Mouse (Mus musculus) testis, adult 2 months (tissue): ENCODE results near the gene Acot4. TPM values are rescaled to one million over a fixed set of nuclear protein-coding genes. Genes with fewer than 3 reads are reported as not detected.

Experiments used
- H3K27ac ChIP-seq: fragments of 200-500 bp; 2 replicates; pipeline ENCODE4 v1.5.1; 2012; ENCODE audit warnings: low read depth, low read length; ENCODE audit not compliant: control insufficient read depth, insufficient read depth
- H3K27me3 ChIP-seq: fragments of 200-500 bp; 2 replicates; pipeline ENCODE4 v1.6.1; 2012; ENCODE audit warnings: mild to moderate bottlenecking, low read length, moderate library complexity; ENCODE audit not compliant: control insufficient read depth, insufficient read depth
- H3K36me3 ChIP-seq: fragments of 200-500 bp; 2 replicates; pipeline ENCODE4 v1.6.1; 2012; ENCODE audit warnings: mild to moderate bottlenecking, low read length; ENCODE audit not compliant: control insufficient read depth, insufficient read depth
- H3K4me1 ChIP-seq: fragments of 200-500 bp; 2 replicates; pipeline ENCODE4 v1.6.1; 2012; ENCODE audit warnings: low read length; ENCODE audit not compliant: control insufficient read depth, insufficient read depth
- H3K4me3 ChIP-seq: fragments of 200-500 bp; 2 replicates; pipeline ENCODE4 v1.5.1; 2012; ENCODE audit warnings: low read depth, mild to moderate bottlenecking, low read length, moderate library complexity, mixed read lengths; ENCODE audit not compliant: control insufficient read depth
- CTCF ChIP-seq: fragments of 200-500 bp; IDR thresholded peaks from 2 replicates; pipeline ENCODE4 v1.5.1; 2012; ENCODE audit warnings: low read depth, mild to moderate bottlenecking, inconsistent platforms, low read length, moderate library complexity; ENCODE audit not compliant: control insufficient read depth, insufficient read depth, insufficient replicate concordance
- POLR2A ChIP-seq: fragments of 200-500 bp; IDR thresholded peaks from 2 replicates; pipeline ENCODE4 v1.6.1; 2012; ENCODE audit warnings: low read depth, mild to moderate bottlenecking, inconsistent platforms, low read length, moderate library complexity; ENCODE audit not compliant: control insufficient read depth
- polyA plus RNA-seq: library from polyadenylated mRNA; depleted of rRNA; stranded (reverse); fragments of >200 nt; gene quantifications from 2 replicates; pipeline ENCODE4 v1.2.3, GENCODE M21; 2012

The Acot4 gene
- polyA plus RNA-seq, 1 experiment, result 0.11 TPM

GRCm38 (mm10) chr12:84053679-84054391 lies 15.7 kb downstream of the Acot4 start:
- TF ChIP-seq POLR2A, result no peak
- no peak for TF ChIP-seq CTCF
- Histone ChIP-seq H3K27me3 (no peaks in the 10 kb centered on the region), H3K4me1 (peaks cover 4% of the 10 kb centered on the region), H3K4me3 (peak overlapping the region; percentile 18), H3K27ac (no peak overlapping the region), H3K36me3 (no peaks in the 10 kb centered on the region)

GRCm38 (mm10) chr12:84060946-84061345 lies 22.8 kb downstream of the Acot4 start:
- Histone ChIP-seq H3K27me3 (no peaks in the 10 kb centered on the region), H3K4me3 (no peak overlapping the region), H3K27ac (no peak overlapping the region), H3K36me3 (no peaks in the 10 kb centered on the region), H3K4me1 (peaks cover 6% of the 10 kb centered on the region; the same call in 1 of the 2 replicates)
- no peak for TF ChIP-seq CTCF
- TF ChIP-seq POLR2A, result no peak

DNA sequence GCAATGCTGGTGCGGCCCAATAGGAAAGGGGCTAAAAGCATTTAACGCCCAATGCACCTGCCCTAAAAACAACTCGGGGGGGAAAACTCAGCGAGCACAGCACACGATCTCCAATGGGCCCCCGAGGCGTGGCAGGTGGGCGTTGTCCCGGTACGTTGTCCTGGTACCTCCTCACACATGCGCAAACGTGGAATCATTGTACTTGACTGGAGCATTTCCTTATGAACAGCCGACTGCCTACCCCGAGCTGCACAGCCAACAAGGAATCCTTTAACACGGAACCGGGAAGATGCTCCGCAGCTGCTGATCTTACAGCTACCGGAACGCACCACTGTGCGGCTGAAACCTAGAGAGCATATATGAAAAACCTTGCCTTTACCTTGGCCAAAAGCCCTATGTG lies 24.2 kb downstream of the Acot4 start:
- H3K27ac ChIP-seq, result no peak overlapping the region
- no peaks in the 10 kb centered on the region for H3K27me3 ChIP-seq
- H3K4me1 ChIP-seq, result peaks cover 6% of the 10 kb centered on the region; the same call in 1 of the 2 replicates
- TF ChIP-seq POLR2A (no peak), CTCF (no peak)
- no peaks in the 10 kb centered on the region for H3K36me3 ChIP-seq
- peak overlapping the region; percentile 31 for H3K4me3 ChIP-seq

- peaks cover 6% of the 10 kb centered on the region; the same call in 1 of the 2 replicates for H3K4me1 ChIP-seq
Measured at GRCm38 (mm10) chr12:84063228-84063627, 25.0 kb downstream of the Acot4 start.

DNA sequence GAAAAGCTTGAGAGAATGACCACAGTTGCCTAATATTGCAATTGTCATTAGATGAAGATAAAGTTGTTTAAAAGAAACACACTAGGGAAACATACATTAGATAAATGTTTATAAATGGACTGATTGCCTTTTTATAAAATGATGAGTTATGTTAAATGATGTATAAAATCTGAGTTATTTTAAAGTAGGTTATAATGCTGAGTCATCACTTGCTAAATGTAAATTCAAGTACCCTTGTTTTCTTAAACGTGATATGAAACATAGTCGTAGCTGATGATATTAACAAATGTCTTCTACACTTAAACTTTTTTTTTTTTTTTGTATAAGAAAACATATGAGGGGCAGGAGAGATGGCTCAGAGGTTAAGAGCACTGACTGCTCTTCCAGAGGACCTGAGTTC lies 25.7 kb downstream of the Acot4 start:
- H3K4me3 ChIP-seq, result no peak overlapping the region
- no peaks in the 10 kb centered on the region for H3K27me3 ChIP-seq
- H3K36me3 ChIP-seq, result no peaks in the 10 kb centered on the region
- no peak overlapping the region for H3K27ac ChIP-seq
- TF ChIP-seq POLR2A, result no peak
- no peak for TF ChIP-seq CTCF
- peaks cover 6% of the 10 kb centered on the region; the same call in 1 of the 2 replicates for H3K4me1 ChIP-seq

More at GRCm38 (mm10) chr12:84063228-84063627, 25.0 kb downstream of the Acot4 start:
- no peaks in the 10 kb centered on the region for H3K27me3 ChIP-seq
- H3K4me3 ChIP-seq, result no peak overlapping the region
- H3K36me3 ChIP-seq, result no peaks in the 10 kb centered on the region
- TF ChIP-seq CTCF, result peak; percentile 71; the same call in 1 of the 2 replicates
- no peak for TF ChIP-seq POLR2A
- H3K27ac ChIP-seq, result no peak overlapping the region

- no peak overlapping the region for H3K4me3 ChIP-seq
- TF ChIP-seq POLR2A, result no peak
- no peak for TF ChIP-seq CTCF
- H3K4me1 ChIP-seq, result peaks cover 10% of the 10 kb centered on the region
- no peaks in the 10 kb centered on the region for H3K36me3 ChIP-seq
- no peaks in the 10 kb centered on the region for H3K27me3 ChIP-seq
- H3K27ac ChIP-seq, result no peak overlapping the region
Measured at GRCm38 (mm10) chr12:84064621-84065020, 26.4 kb downstream of the Acot4 start.

- Histone ChIP-seq H3K4me1 (peaks cover 6% of the 10 kb centered on the region), H3K36me3 (no peaks in the 10 kb centered on the region), H3K4me3 (no peak overlapping the region), H3K27me3 (no peaks in the 10 kb centered on the region), H3K27ac (no peak overlapping the region)
- TF ChIP-seq CTCF, result no peak
- TF ChIP-seq POLR2A, result no peak
Measured at GRCm38 (mm10) chr12:84067752-84068151, 29.6 kb downstream of the Acot4 start.
